Mouse (Mus musculus) forebrain, embryonic 13.5 days (tissue): ENCODE measurements around the gene Taf13. TPM values are rescaled to one million over a fixed set of nuclear protein-coding genes. Genes with fewer than 3 reads are reported as not detected.

Source experiments
- ATAC-seq: fragments of 200-750 bp; cut with Nextera tagmentation; 2 replicates; pipeline ENCODE4 v1.8.0; 2017
- H3K27ac ChIP-seq: fragments of 300-500 bp; sonication (generic); 2 replicates; pipeline ENCODE4 v1.5.1; 2015; ENCODE audit warnings: inconsistent platforms, mild to moderate bottlenecking, moderate library complexity
- H3K27me3 ChIP-seq: fragments of 300-500 bp; sonication (generic); 2 replicates; pipeline ENCODE4 v1.6.1; 2015; ENCODE audit warnings: mild to moderate bottlenecking, inconsistent platforms
- H3K36me3 ChIP-seq: fragments of 300-500 bp; sonication (generic); 2 replicates; pipeline ENCODE4 v1.6.1; 2015; ENCODE audit warnings: mild to moderate bottlenecking, inconsistent platforms; ENCODE audit not compliant: poor library complexity, severe bottlenecking
- H3K4me1 ChIP-seq: fragments of 300-500 bp; sonication (generic); 2 replicates; pipeline ENCODE4 v1.6.1; 2015; ENCODE audit warnings: inconsistent platforms
- H3K4me2 ChIP-seq: fragments of 300-500 bp; sonication (generic); 2 replicates; pipeline ENCODE4 v1.6.1; 2015; ENCODE audit warnings: inconsistent platforms, mild to moderate bottlenecking, moderate library complexity
- H3K4me3 ChIP-seq: fragments of 300-500 bp; sonication (generic); 2 replicates; pipeline ENCODE4 v1.5.1; 2015; ENCODE audit warnings: mild to moderate bottlenecking, inconsistent platforms
- H3K9ac ChIP-seq: fragments of 300-500 bp; sonication (generic); 2 replicates; pipeline ENCODE4 v1.6.1; 2015; ENCODE audit warnings: mild to moderate bottlenecking, inconsistent platforms
- H3K9me3 ChIP-seq: fragments of 300-500 bp; sonication (generic); replicated peaks from 2 replicates; pipeline ENCODE4 v1.6.1; 2016; ENCODE audit warnings: inconsistent platforms
- WGBS: fragments of 180-500 bp; shearing (Covaris S2); methylation state at CpG from one replicate; pipeline ENCODE4 v1.1.7; 2015; 5-methylcytosine and 5-hydroxymethylcytosine counted together
- microRNA-seq: library from miRNA; unstranded; fragments of <30 nt; microRNA quantifications from one replicate; pipeline ENCODE4, GENCODE M21; 2016
- polyA plus RNA-seq: library from polyadenylated mRNA; unstranded; fragments of >200 nt; fragmentation: Nextera tagmentation; extraction: Ambion mirVana; gene quantifications from 2 replicates; pipeline ENCODE4 v1.2.1, GENCODE M21; 2015

Gene Taf13
- polyA plus RNA-seq, 1 experiment from 2014 or later, result 57.7 TPM

GRCm38 (mm10) chr3:108588446-108588845, 16.9 kb downstream of the Taf13 start:
- ATAC-seq, result no peak

GRCm38 (mm10) chr3:108590786-108591529, 19.5 kb downstream of the Taf13 start, which contains the start of gene Wdr47:
Gene Wdr47 (plus strand): TSS chr3:108591279.
- 6% methylated on average over 41 of the region's 44 CpGs for WGBS
- ATAC-seq, result peak; percentile 99
- H3K4me2 ChIP-seq, result peak within 1 kb of the TSS; percentile 83
- no peaks in the 10 kb centered on the region for H3K27me3 ChIP-seq
- no peaks in the 10 kb centered on the region for H3K36me3 ChIP-seq
- peak within 1 kb of the TSS; percentile 94 for H3K9ac ChIP-seq
- peak within 1 kb of the TSS; percentile 96 for H3K27ac ChIP-seq
- peak within 1 kb of the TSS; percentile 95 for H3K4me3 ChIP-seq
- H3K4me1 ChIP-seq, result peaks cover 18% of the 10 kb centered on the region
- H3K9me3 ChIP-seq, result no peaks in the 10 kb centered on the region

More at GRCm38 (mm10) chr3:108588446-108588845, 16.9 kb downstream of the Taf13 start:
- Histone ChIP-seq H3K9ac (no peak overlapping the region), H3K27me3 (no peaks in the 10 kb centered on the region), H3K36me3 (no peaks in the 10 kb centered on the region), H3K27ac (peak overlapping the region; percentile 40; the same call in 1 of the 2 replicates), H3K4me2 (no peak overlapping the region), H3K4me1 (peaks cover 16% of the 10 kb centered on the region), H3K9me3 (no peaks in the 10 kb centered on the region), H3K4me3 (no peak overlapping the region)
- 33% methylated on average over 2 of the region's 2 CpGs for WGBS

DNA sequence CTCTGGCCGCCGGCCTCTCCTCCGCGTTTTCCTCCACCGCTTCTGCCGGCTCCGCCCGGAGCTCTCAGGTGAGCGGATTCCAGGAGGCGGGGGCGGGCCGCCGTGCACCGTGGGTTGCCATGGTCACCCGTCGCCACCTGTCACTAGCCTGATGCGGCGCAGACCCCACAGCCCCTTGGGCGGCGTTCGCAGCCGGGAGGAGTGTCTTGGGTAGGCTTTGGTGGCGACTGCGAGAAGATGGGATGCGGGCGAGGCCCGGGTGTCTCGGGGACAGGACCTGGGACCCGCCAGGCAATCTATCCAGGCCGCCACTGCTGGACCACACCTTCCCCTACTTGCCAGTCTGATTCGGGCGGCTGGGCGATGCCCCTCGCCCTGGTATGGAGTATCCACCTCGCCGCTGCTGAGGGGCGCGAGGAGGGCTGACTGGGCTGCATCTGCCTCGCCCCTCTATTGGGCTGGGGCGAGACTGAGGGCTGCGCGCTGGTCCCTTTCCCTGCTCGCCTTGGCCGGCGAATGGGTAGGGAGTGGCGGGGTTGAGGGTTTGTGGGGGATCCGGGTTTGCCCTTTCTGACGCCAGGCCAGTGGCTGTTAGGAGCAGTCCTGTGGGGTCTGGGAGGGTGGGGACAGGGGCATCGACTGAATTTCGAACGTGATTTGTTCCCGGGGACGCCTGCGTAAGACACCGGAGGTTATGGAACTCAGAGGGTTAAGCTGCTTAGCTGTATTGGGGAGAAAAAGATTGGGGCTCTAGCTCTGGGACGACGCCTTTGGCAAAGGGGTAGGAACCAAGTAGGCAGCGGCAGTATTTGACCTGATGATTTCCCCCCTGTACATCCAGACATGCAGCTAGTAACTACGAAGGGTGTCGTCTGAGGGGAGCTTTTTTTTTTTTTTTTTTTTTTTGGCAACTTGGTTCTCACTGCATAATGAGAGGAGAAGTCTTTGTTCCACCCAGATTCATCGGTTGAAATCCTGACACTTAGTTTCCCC, 20.3 kb downstream of the Taf13 start:
- Histone ChIP-seq H3K9me3 (no peaks in the 10 kb centered on the region), H3K36me3 (no peaks in the 10 kb centered on the region), H3K4me1 (peaks cover 18% of the 10 kb centered on the region), H3K27me3 (no peaks in the 10 kb centered on the region), H3K4me2 (peak overlapping the region; percentile 83), H3K9ac (peak overlapping the region; percentile 94), H3K27ac (peak overlapping the region; percentile 96), H3K4me3 (peak overlapping the region; percentile 95)
- ATAC-seq, result peak; percentile 81
- under 1% methylated on average over 55 of the region's 61 CpGs for WGBS

- no peak for ATAC-seq
- 75% methylated on average over 3 of the region's 3 CpGs for WGBS
- Histone ChIP-seq H3K4me3 (no peak overlapping the region), H3K27me3 (no peaks in the 10 kb centered on the region), H3K4me2 (no peak overlapping the region), H3K9ac (no peak overlapping the region), H3K36me3 (peaks cover 24% of the 10 kb centered on the region), H3K4me1 (no peaks in the 10 kb centered on the region), H3K27ac (no peak overlapping the region), H3K9me3 (no peaks in the 10 kb centered on the region)
Measured at GRCm38 (mm10) chr3:108608906-108609305, 37.4 kb downstream of the Taf13 start.

Small RNAs within 50 kb of the gene (microRNA-seq; reads per million reads assigned to microRNA genes)
- not detected for gene Gm22860

Other genes starting within 250 kb of the Taf13 start
- gene Mybphl, start 206.8 kb upstream of the Taf13 start, polyA plus RNA-seq, result not detected in 2 replicates
- 68.6 and 68.9 TPM in 2 replicates for gene Psrc1, start 187.9 kb upstream of the Taf13 start, polyA plus RNA-seq
- gene Celsr2, start 156.1 kb upstream of the Taf13 start, polyA plus RNA-seq, result 45.3 and 56.9 TPM in 2 replicates
- 196 and 205 TPM in 2 replicates for gene Sars, start 126.5 kb upstream of the Taf13 start, polyA plus RNA-seq
- gene 1700013F07Rik, start 37.5 kb upstream of the Taf13 start, polyA plus RNA-seq, result 0.92 and 1.1 TPM in 2 replicates
- gene 5330417C22Rik, start 35.2 kb upstream of the Taf13 start, polyA plus RNA-seq, result 4.3 and 6.4 TPM in 2 replicates
- gene Tmem167b, start 9.2 kb upstream of the Taf13 start, polyA plus RNA-seq, result 59.5 and 61.9 TPM in 2 replicates
- gene Wdr47, start 19.6 kb downstream of the Taf13 start, polyA plus RNA-seq, result 70.8 and 72.9 TPM in 2 replicates
- 63.4 and 66.3 TPM in 2 replicates for gene Clcc1, start 82.2 kb downstream of the Taf13 start, polyA plus RNA-seq
- gene Gpsm2, start 150.6 kb downstream of the Taf13 start, polyA plus RNA-seq, result 64.6 and 69.6 TPM in 2 replicates
- not detected in 2 replicates for gene Aknad1, start 168.0 kb downstream of the Taf13 start, polyA plus RNA-seq